ENCODE assay signal across 8 mouse cellular contexts in genomic region chr8:13648377-13649153, GRCm38 (mm10). TPM values are rescaled to one million over a fixed set of nuclear protein-coding genes. Genes with fewer than 3 reads are reported as not detected.
A peak's percentile ranks its signal among the peaks of the same experiment; 100 is the strongest.
DNase-seq lines count a peak whose midpoint lies in the region; ATAC-seq and TF ChIP-seq lines count a peak whose summit lies in the region.

No protein-coding gene starts in this region.

- H3K36me3 ChIP-seq in heart, embryonic 15.5 days: no peaks in the 10 kb centered on the region
- no peaks in the 10 kb centered on the region for H3K36me3 ChIP-seq in liver, embryonic 16.5 days (ENCODE audit: control insufficient read depth, insufficient read depth)

- DNase-seq in layer of hippocampus, adult 9-11 months: peak; percentile 75
- no peak for DNase-seq in layer of hippocampus, postnatal 14 days (ENCODE audit: low spot score in 2 of 2)
- DNase-seq in frontal cortex, postnatal 25 days (ENCODE audit: low spot score in 2 of 2): no peak
- no peak for DNase-seq in ovary, postnatal 36 days (ENCODE audit: low spot score)

- peak; percentile 27 for ATAC-seq in common myeloid progenitor, adult 5-6 weeks (replicated peaks; ENCODE audit: low read depth, poor library complexity, severe bottlenecking)
- peak; percentile 68 for ATAC-seq in heart, embryonic 15.5 days (replicated peaks; ENCODE audit: insufficient number of reproducible peaks, insufficient read depth, low FRiP score, low read depth)
- peak; percentile 53 for ATAC-seq in liver, embryonic 16.5 days (ENCODE audit: low read depth)

- H3K27me3 ChIP-seq in heart, embryonic 15.5 days: no peaks in the 10 kb centered on the region
- no peaks in the 10 kb centered on the region for H3K27me3 ChIP-seq in liver, embryonic 16.5 days (ENCODE audit: control insufficient read depth, insufficient read depth, low read depth, low read length)

- H3K9ac ChIP-seq in heart, embryonic 15.5 days: 0 out of 2 replicates have a peak overlapping the region, but pooled peaks have one; percentile 31
- no peak overlapping the region for H3K9ac ChIP-seq in liver, embryonic 16.5 days (ENCODE audit: low read depth, low read length)

- peaks cover 72% of the 10 kb centered on the region for H3K4me1 ChIP-seq in heart, embryonic 15.5 days (replicated peaks)
- H3K4me1 ChIP-seq in liver, embryonic 16.5 days (ENCODE audit: control insufficient read depth, low read depth, low read length): peaks cover 7% of the 10 kb centered on the region
- H3K4me1 ChIP-seq in olfactory bulb, adult 2 months (ENCODE audit: control insufficient read depth, insufficient read depth, low read length): peaks cover 75% of the 10 kb centered on the region

- H3K9me3 ChIP-seq in heart, embryonic 15.5 days (replicated peaks): no peaks in the 10 kb centered on the region
- no peaks in the 10 kb centered on the region for H3K9me3 ChIP-seq in liver, embryonic 16.5 days (replicated peaks; ENCODE audit: control insufficient read depth, low read length)

- no peak for TF ChIP-seq CTCF in olfactory bulb, adult 2 months (IDR thresholded peaks at IDR 0.05; ENCODE audit: insufficient read depth, low read depth, low read length)

- H3K27ac ChIP-seq in heart, embryonic 15.5 days: peak overlapping the region; percentile 90
- H3K27ac ChIP-seq in liver, embryonic 16.5 days (ENCODE audit: low read length): peak overlapping the region; percentile 61
- H3K27ac ChIP-seq in olfactory bulb, adult 2 months (ENCODE audit: insufficient read depth, low read depth, low read length): peak overlapping the region; percentile 95

- WGBS in heart, embryonic 15.5 days: 23% methylated on average over 7 of the region's 7 CpGs
- WGBS in liver, embryonic 16.5 days (ENCODE audit: insufficient replicate concordance): 29% methylated on average over 7 of the region's 7 CpGs
- 9% methylated on average over 7 of the region's 7 CpGs for WGBS in olfactory bulb, adult 2 months

- no peak for TF ChIP-seq POLR2A in olfactory bulb, adult 2 months (IDR thresholded peaks at IDR 0.05; ENCODE audit: insufficient read depth, low read depth, low read length)

- no peak overlapping the region for H3K4me3 ChIP-seq in heart, embryonic 15.5 days
- H3K4me3 ChIP-seq in liver, embryonic 16.5 days (ENCODE audit: low read depth, low read length): no peak overlapping the region
- no peak overlapping the region for H3K4me3 ChIP-seq in olfactory bulb, adult 2 months (ENCODE audit: insufficient read depth, low read depth, low read length)

- H3K4me2 ChIP-seq in heart, embryonic 15.5 days: peak overlapping the region; percentile 33
- no peak overlapping the region for H3K4me2 ChIP-seq in liver, embryonic 16.5 days (ENCODE audit: low read depth, low read length)

RNA-seq across cellular contexts. Expression of gene Rasa3, which starts 28.8 kb away (rescaled TPM):
- 10 to 100 TPM; 65.5 to 65.6 TPM for total RNA-seq in layer of hippocampus, postnatal 14 days (2021)
- total RNA-seq in common myeloid progenitor, adult 5-6 weeks (2017): 55.0 and 96.1 TPM in 2 replicates
- 19.0 and 28.5 TPM in 2 replicates for polyA plus RNA-seq in heart, embryonic 15.5 days (2015; fragmentation: Nextera tagmentation; extraction: Ambion mirVana)
- polyA plus RNA-seq in liver, embryonic 16.5 days (2015; fragmentation: Nextera tagmentation; extraction: Ambion mirVana): 16.6 and 19.2 TPM in 2 replicates
- not detected in 2 replicates for polyA plus RNA-seq in olfactory bulb, adult 2 months (2012; ENCODE audit: insufficient read depth, insufficient read length, low replicate concordance, missing spikeins)

RNA-seq across cellular contexts. Expression of gene Cfap97d2, which starts 57.1 kb away (rescaled TPM):
- 1 to 10 TPM; 2.7 to 2.8 TPM for total RNA-seq in layer of hippocampus, postnatal 14 days (2021)
- not detected in 2 replicates for total RNA-seq in common myeloid progenitor, adult 5-6 weeks (2017)
- not detected in 2 replicates for polyA plus RNA-seq in heart, embryonic 15.5 days (2015; fragmentation: Nextera tagmentation; extraction: Ambion mirVana)
- polyA plus RNA-seq in liver, embryonic 16.5 days (2015; fragmentation: Nextera tagmentation; extraction: Ambion mirVana): not detected in 2 replicates
- polyA plus RNA-seq in olfactory bulb, adult 2 months (2012; ENCODE audit: insufficient read depth, insufficient read length, low replicate concordance, missing spikeins): not detected in 2 replicates
